Mouse (Mus musculus): ENCODE results near the gene Lst1. TPM values are rescaled to one million over a fixed set of nuclear protein-coding genes. Genes with fewer than 3 reads are reported as not detected.

Lst1 gene
- polyA plus RNA-seq (2021; fragmentation: Nextera tagmentation) = 28.9 and 30.2 TPM in 2 replicates
- long read RNA-seq, experiment 1, partial matches to known transcripts = 1 of 5 reads
- long read RNA-seq, experiment 1, other reads (novel, unspliced or antisense) = 0 of 5 reads
- long read RNA-seq, experiment 2 = 0 reads

GRCm38 (mm10) chr17:35187959-35188610 is at the start of gene Lst1:
TSS of gene Lst1 (minus strand) at chr17:35188439.

GRCm38 (mm10) chr17:35235614-35236389 is 47.6 kb upstream of the Lst1 start, which contains the start of gene Nfkbil1:
TSS of gene Nfkbil1 (minus strand) at chr17:35235792.

GRCm38 (mm10) chr17:35233114-35233980 is 45.1 kb upstream of the Lst1 start, which contains the start of gene Atp6v1g2:
TSS of gene Atp6v1g2 (plus strand) at chr17:35233660.

GRCm38 (mm10) chr17:35220156-35220952 is 32.1 kb upstream of the Lst1 start, which contains the start of gene Gm16181:
TSS of gene Gm16181 (plus strand) at chr17:35220834.

GRCm38 (mm10) chr17:35204494-35205379 is 16.5 kb upstream of the Lst1 start, which contains the start of gene Lta:
TSS of gene Lta (minus strand) at chr17:35205351.

GRCm38 (mm10) chr17:35201787-35202186 is 13.5 kb upstream of the Lst1 start, which contains the start of gene Tnf:
TSS of gene Tnf (minus strand) at chr17:35202007.

GRCm38 (mm10) chr17:35193881-35194843 is 5.9 kb upstream of the Lst1 start, which contains the start of gene Ltb:
TSS of gene Ltb (plus strand) at chr17:35194439.

GRCm38 (mm10) chr17:35175968-35176367 is 12.3 kb downstream of the Lst1 start, which contains the start of gene Aif1:
TSS of gene Aif1 (minus strand) at chr17:35176068.

GRCm38 (mm10) chr17:35164568-35165450 is 23.4 kb downstream of the Lst1 start, which contains the start of gene Prrc2a:
TSS of gene Prrc2a (minus strand) at chr17:35164897.

Small RNAs within 50 kb of the gene (microRNA-seq; reads per million reads assigned to microRNA genes)
- gene Mir6973a (not detected), gene Mir6974 (not detected)

Other genes starting within 250 kb of the Lst1 start
- 0.90 and 1.3 TPM in 2 replicates for gene Hspa1b, start 229.2 kb downstream of the Lst1 start, polyA plus RNA-seq (2021; fragmentation: Nextera tagmentation)
- gene Gm20481, start 218.5 kb downstream of the Lst1 start, polyA plus RNA-seq (2021; fragmentation: Nextera tagmentation) = not detected in 2 replicates
- gene Hspa1a, start 216.3 kb downstream of the Lst1 start, polyA plus RNA-seq (2021; fragmentation: Nextera tagmentation) = 7.2 and 7.7 TPM in 2 replicates
- 0.60 and 0.84 TPM in 2 replicates for gene Hspa1l, start 215.7 kb downstream of the Lst1 start, polyA plus RNA-seq (2021; fragmentation: Nextera tagmentation)
- 35.2 and 42.4 TPM in 2 replicates for gene Lsm2, start 206.6 kb downstream of the Lst1 start, polyA plus RNA-seq (2021; fragmentation: Nextera tagmentation)
- 20.0 and 21.5 TPM in 2 replicates for gene Vars, start 187.5 kb downstream of the Lst1 start, polyA plus RNA-seq (2021; fragmentation: Nextera tagmentation)
- gene Vwa7, start 171.9 kb downstream of the Lst1 start, polyA plus RNA-seq (2021; fragmentation: Nextera tagmentation) = 0.20 TPM in 1 of 2 replicates, not detected in the other
- 0.62 and 0.97 TPM in 2 replicates for gene Sapcd1, start 160.4 kb downstream of the Lst1 start, polyA plus RNA-seq (2021; fragmentation: Nextera tagmentation)
- 0.33 and 0.59 TPM in 2 replicates for gene Msh5, start 141.7 kb downstream of the Lst1 start, polyA plus RNA-seq (2021; fragmentation: Nextera tagmentation)
- gene Clic1, start 138.5 kb downstream of the Lst1 start, polyA plus RNA-seq (2021; fragmentation: Nextera tagmentation) = 28.2 and 29.7 TPM in 2 replicates
- gene Ddah2, start 129.4 kb downstream of the Lst1 start, polyA plus RNA-seq (2021; fragmentation: Nextera tagmentation) = 18.0 and 23.6 TPM in 2 replicates
- gene Ly6g6c, start 123.1 kb downstream of the Lst1 start, polyA plus RNA-seq (2021; fragmentation: Nextera tagmentation) = not detected in 2 replicates
- gene Mpig6b, start 122.3 kb downstream of the Lst1 start, polyA plus RNA-seq (2021; fragmentation: Nextera tagmentation) = 0.06 TPM in 1 of 2 replicates, not detected in the other
- gene Ly6g6e, start 111.5 kb downstream of the Lst1 start, polyA plus RNA-seq (2021; fragmentation: Nextera tagmentation) = 4.4 and 4.6 TPM in 2 replicates
- gene Ly6g6d, start 110.4 kb downstream of the Lst1 start, polyA plus RNA-seq (2021; fragmentation: Nextera tagmentation) = 1.2 and 2.3 TPM in 2 replicates
- gene Ly6g6f, start 102.8 kb downstream of the Lst1 start, polyA plus RNA-seq (2021; fragmentation: Nextera tagmentation) = 1.2 and 2.1 TPM in 2 replicates
- 86.3 and 93.9 TPM in 2 replicates for gene Abhd16a, start 99.2 kb downstream of the Lst1 start, polyA plus RNA-seq (2021; fragmentation: Nextera tagmentation)
- gene Ly6g5c, start 80.2 kb downstream of the Lst1 start, polyA plus RNA-seq (2021; fragmentation: Nextera tagmentation) = not detected in 2 replicates
- not detected in 2 replicates for gene Ly6g5b, start 73.0 kb downstream of the Lst1 start, polyA plus RNA-seq (2021; fragmentation: Nextera tagmentation)
- 16.5 and 19.1 TPM in 2 replicates for gene Gpank1, start 67.0 kb downstream of the Lst1 start, polyA plus RNA-seq (2021; fragmentation: Nextera tagmentation)
- 212 and 242 TPM in 2 replicates for gene Csnk2b, start 66.4 kb downstream of the Lst1 start, polyA plus RNA-seq (2021; fragmentation: Nextera tagmentation)
- gene D17H6S53E, start 62.1 kb downstream of the Lst1 start, polyA plus RNA-seq (2021; fragmentation: Nextera tagmentation) = 24.7 and 40.7 TPM in 2 replicates
- not detected in 2 replicates for gene Apom, start 56.4 kb downstream of the Lst1 start, polyA plus RNA-seq (2021; fragmentation: Nextera tagmentation)
- 68.3 and 90.8 TPM in 2 replicates for gene Bag6, start 53.3 kb downstream of the Lst1 start, polyA plus RNA-seq (2021; fragmentation: Nextera tagmentation)
- 25.5 and 33.2 TPM in 2 replicates for gene Prrc2a, start 23.5 kb downstream of the Lst1 start, polyA plus RNA-seq (2021; fragmentation: Nextera tagmentation)
- gene Aif1, start 12.4 kb downstream of the Lst1 start, polyA plus RNA-seq (2021; fragmentation: Nextera tagmentation) = 37.6 and 39.5 TPM in 2 replicates
- gene Ltb, start 6.0 kb upstream of the Lst1 start, polyA plus RNA-seq (2021; fragmentation: Nextera tagmentation) = 1.2 and 1.4 TPM in 2 replicates
- 0.09 and 0.19 TPM in 2 replicates for gene Tnf, start 13.6 kb upstream of the Lst1 start, polyA plus RNA-seq (2021; fragmentation: Nextera tagmentation)
- 0.14 and 0.16 TPM in 2 replicates for gene Lta, start 16.9 kb upstream of the Lst1 start, polyA plus RNA-seq (2021; fragmentation: Nextera tagmentation)
- gene Gm16181, start 32.4 kb upstream of the Lst1 start, polyA plus RNA-seq (2021; fragmentation: Nextera tagmentation) = not detected in 2 replicates
- 685 and 716 TPM in 2 replicates for gene Atp6v1g2, start 45.2 kb upstream of the Lst1 start, polyA plus RNA-seq (2021; fragmentation: Nextera tagmentation)
- 6.4 and 9.7 TPM in 2 replicates for gene Nfkbil1, start 47.4 kb upstream of the Lst1 start, polyA plus RNA-seq (2021; fragmentation: Nextera tagmentation)
- gene Ddx39b, start 53.3 kb upstream of the Lst1 start, polyA plus RNA-seq (2021; fragmentation: Nextera tagmentation) = 193 and 215 TPM in 2 replicates
- 68.9 and 78.2 TPM in 2 replicates for gene H2-D1, start 74.3 kb upstream of the Lst1 start, polyA plus RNA-seq (2021; fragmentation: Nextera tagmentation)
- 0.13 TPM in 1 of 2 replicates, not detected in the other for gene H2-Q1, start 132.0 kb upstream of the Lst1 start, polyA plus RNA-seq (2021; fragmentation: Nextera tagmentation)
- 0.13 and 0.69 TPM in 2 replicates for gene H2-Q2, start 153.8 kb upstream of the Lst1 start, polyA plus RNA-seq (2021; fragmentation: Nextera tagmentation)
- gene H2-Q4, start 191.2 kb upstream of the Lst1 start, polyA plus RNA-seq (2021; fragmentation: Nextera tagmentation) = 0.09 and 0.36 TPM in 2 replicates
- 1.2 and 1.6 TPM in 2 replicates for gene H2-Q6, start 236.4 kb upstream of the Lst1 start, polyA plus RNA-seq (2021; fragmentation: Nextera tagmentation)